Mouse (Mus musculus): ENCODE data around the gene Sh3bp4. TPM values are rescaled to one million over a fixed set of nuclear protein-coding genes. Genes with fewer than 3 reads are reported as not detected.

Gene Sh3bp4
- 4.1 and 32.1 TPM in 2 replicates for polyA plus RNA-seq (2012; ENCODE audit: low replicate concordance)

GRCm38 (mm10) chr1:89070103-89070700 lies at the start of gene Sh3bp4:
Sh3bp4 (plus strand) TSS chr1:89070415.

Data from hematopoietic multipotent progenitor cell, adult 10-12 weeks (in vitro differentiated cells).